Mouse (Mus musculus): Measurements from ENCODE around the gene Acsf3.
A peak's percentile ranks its signal among the peaks of the same experiment; 100 is the strongest.

Gene Acsf3

GRCm38 (mm10) chr8:122775285-122776155, at the start of gene Acsf3:
Gene Acsf3, plus strand, starts transcription at chr8:122775486.
- DNase-seq: peak; percentile 68

GRCm38 (mm10) chr8:122726789-122727188, 48.5 kb upstream of the Acsf3 start:
- no peak for DNase-seq

- no peak for DNase-seq
Measured at GRCm38 (mm10) chr8:122727412-122727811, 47.9 kb upstream of the Acsf3 start.

- no peak for DNase-seq
Measured at GRCm38 (mm10) chr8:122728630-122729029, 46.7 kb upstream of the Acsf3 start.

GRCm38 (mm10) chr8:122735110-122735509, 40.2 kb upstream of the Acsf3 start:
- DNase-seq: no peak

GRCm38 (mm10) chr8:122735542-122736473, 39.5 kb upstream of the Acsf3 start:
- no peak for DNase-seq

- DNase-seq: no peak
Measured at GRCm38 (mm10) chr8:122736623-122737022, 38.7 kb upstream of the Acsf3 start.

GRCm38 (mm10) chr8:122737071-122737470, 38.2 kb upstream of the Acsf3 start:
- DNase-seq: no peak

- no peak for DNase-seq
Measured at GRCm38 (mm10) chr8:122737886-122738285, 37.4 kb upstream of the Acsf3 start.

- DNase-seq: no peak
Measured at GRCm38 (mm10) chr8:122739102-122739725, 36.1 kb upstream of the Acsf3 start.

- no peak for DNase-seq
Measured at GRCm38 (mm10) chr8:122742471-122742870, 32.8 kb upstream of the Acsf3 start.

- no peak for DNase-seq
Measured at GRCm38 (mm10) chr8:122745022-122745749, 30.1 kb upstream of the Acsf3 start.

- DNase-seq: no peak
Measured at GRCm38 (mm10) chr8:122745750-122746275, 29.5 kb upstream of the Acsf3 start.

GRCm38 (mm10) chr8:122746439-122746838, 28.8 kb upstream of the Acsf3 start:
- DNase-seq: no peak

- DNase-seq: no peak
Measured at GRCm38 (mm10) chr8:122747825-122748224, 27.5 kb upstream of the Acsf3 start.

- no peak for DNase-seq
Measured at GRCm38 (mm10) chr8:122749333-122749958, 25.8 kb upstream of the Acsf3 start.

GRCm38 (mm10) chr8:122751342-122751741, 23.9 kb upstream of the Acsf3 start:
- DNase-seq: peak; percentile 66

- DNase-seq: peak; percentile 84
Measured at GRCm38 (mm10) chr8:122752111-122752721, 23.1 kb upstream of the Acsf3 start.

GRCm38 (mm10) chr8:122758597-122758996, 16.7 kb upstream of the Acsf3 start:
- no peak for DNase-seq

- no peak for DNase-seq
Measured at GRCm38 (mm10) chr8:122760116-122760515, 15.2 kb upstream of the Acsf3 start.

GRCm38 (mm10) chr8:122761109-122761508, 14.2 kb upstream of the Acsf3 start:
- no peak for DNase-seq

Data from right cerebral cortex, postnatal 4 days (tissue).